Mouse (Mus musculus) T-helper 17 cell (primary cell): ENCODE measurements around the gene Nbeal1.

Experiments used
- in situ Hi-C, 2 experiments: fragments of 300-600 bp; cut with MboI, MseI; formaldehyde crosslinking; loops; 1 replicate in 1 of 2; 2 replicates in 1 of 2; pipeline ENCODE4 v1.15.1; 2025; ENCODE audit warnings: high pct_unique_total_duplicates in 2 of 2

Nbeal1 gene

GRCm38 (mm10) chr1:60343630-60344455 is 163.4 kb downstream of the Nbeal1 start:
- in situ Hi-C loops = no loop called here

GRCm38 (mm10) chr1:60344670-60345069 is 164.3 kb downstream of the Nbeal1 start:
- in situ Hi-C loops = no loop called here

GRCm38 (mm10) chr1:60345712-60346111 is 165.3 kb downstream of the Nbeal1 start:
- in situ Hi-C loops = no loop called here

- in situ Hi-C loops = no loop called here
These were observed 172.4 kb downstream of the Nbeal1 start for GRCm38 (mm10) chr1:60352786-60353185.

GRCm38 (mm10) chr1:60361626-60362025 is 181.2 kb downstream of the Nbeal1 start:
- in situ Hi-C loops = no loop called here

GRCm38 (mm10) chr1:60376556-60376955 is 196.2 kb downstream of the Nbeal1 start:
- in situ Hi-C loops = no loop called here

- in situ Hi-C loops = loop anchor here in 1 of 2 experiments (10.0 kb wide), 1 partner anchor 233 kb away; no protein-coding TSS in a partner anchor
These were observed 201.5 kb downstream of the Nbeal1 start for GRCm38 (mm10) chr1:60381910-60382309.
